Mouse (Mus musculus): ENCODE data around the gene Taf6. TPM values are rescaled to one million over a fixed set of nuclear protein-coding genes. Genes with fewer than 3 reads are reported as not detected.

Taf6 gene
- polyA plus RNA-seq (2011; ENCODE audit: insufficient read depth, insufficient read length, low read depth, missing spikeins) = 51.6 and 55.4 TPM in 2 replicates

DNA sequence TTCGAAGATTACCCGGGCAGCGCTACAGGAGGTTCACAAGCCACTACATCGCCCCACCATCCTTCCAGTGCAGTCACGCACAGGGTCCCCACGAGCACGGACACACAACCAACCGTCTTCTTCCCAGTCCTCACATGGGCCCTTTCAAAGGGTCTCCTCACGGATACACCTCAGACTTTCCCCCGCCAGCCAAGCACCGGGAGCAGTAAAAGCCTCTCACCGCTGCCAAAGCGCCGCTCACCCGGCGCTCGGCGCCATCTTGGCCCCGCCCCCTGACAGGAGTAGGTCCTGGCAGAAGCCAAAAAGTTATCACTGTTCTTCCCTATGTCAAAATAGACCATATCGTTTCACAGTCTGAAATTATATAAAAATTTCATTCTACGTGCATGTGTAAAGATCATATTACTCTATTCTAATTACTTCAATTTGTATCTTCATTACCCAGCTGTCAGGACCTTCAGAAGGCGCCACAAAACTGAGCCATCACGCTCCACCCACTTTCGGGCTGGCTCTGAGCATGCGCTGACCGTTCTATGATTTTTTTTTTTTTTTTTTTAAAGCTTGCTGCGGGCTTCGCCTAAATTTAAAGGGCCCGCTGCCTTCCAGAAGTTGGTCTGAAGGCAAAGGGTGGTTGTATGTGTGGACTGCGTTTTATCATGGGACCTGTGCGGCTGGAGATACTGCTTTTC, at the start of gene Taf6, which contains the start of gene Cnpy4:
Gene Taf6, minus strand, starts transcription at position 502 of the 689 bp plus-strand sequence.
Gene Cnpy4, plus strand, starts transcription at position 536 of the 689 bp plus-strand sequence.
- no peaks in the 10 kb centered on the region for H3K4me1 ChIP-seq (ENCODE audit: control insufficient read depth, insufficient read depth, low read length)
- H3K36me3 ChIP-seq (ENCODE audit: control insufficient read depth, insufficient read depth, low read length, poor library complexity, severe bottlenecking) = peaks cover 10% of the 10 kb centered on the region
- no peaks in the 10 kb centered on the region for H3K9me3 ChIP-seq (replicated peaks; ENCODE audit: control insufficient read depth, insufficient read depth, low read length, poor library complexity, severe bottlenecking)
- H3K27ac ChIP-seq (ENCODE audit: insufficient read depth, low read length) = peak within 1 kb of the TSS; percentile 2; the same call in 1 of the 2 replicates
- TF ChIP-seq EP300 (IDR thresholded peaks at IDR 0.05; ENCODE audit: insufficient read depth, low read depth, low read length) = no peak
- TF ChIP-seq POLR2A (IDR thresholded peaks at IDR 0.05; ENCODE audit: insufficient read depth, low read length) = peak; percentile 85
- TF ChIP-seq CTCF (IDR thresholded peaks at IDR 0.05; ENCODE audit: low read depth, low read length) = no peak
- H3K27me3 ChIP-seq (ENCODE audit: control insufficient read depth, insufficient read depth, low read length, poor library complexity, severe bottlenecking) = no peaks in the 10 kb centered on the region
- peak within 1 kb of the TSS; percentile 95 for H3K4me3 ChIP-seq (ENCODE audit: low read depth, low read length)
- peak within 1 kb of the TSS; percentile 71 for H3K9ac ChIP-seq (ENCODE audit: low read depth, poor library complexity, severe bottlenecking)

- Histone ChIP-seq H3K27ac (ENCODE audit: insufficient read depth, low read length) (no peak overlapping the region), H3K9me3 (replicated peaks; ENCODE audit: control insufficient read depth, insufficient read depth, low read length, poor library complexity, severe bottlenecking) (no peaks in the 10 kb centered on the region), H3K4me1 (ENCODE audit: control insufficient read depth, insufficient read depth, low read length) (no peaks in the 10 kb centered on the region), H3K4me3 (ENCODE audit: low read depth, low read length) (no peak overlapping the region), H3K9ac (ENCODE audit: low read depth, poor library complexity, severe bottlenecking) (no peak overlapping the region), H3K36me3 (ENCODE audit: control insufficient read depth, insufficient read depth, low read length, poor library complexity, severe bottlenecking) (no peaks in the 10 kb centered on the region), H3K27me3 (ENCODE audit: control insufficient read depth, insufficient read depth, low read length, poor library complexity, severe bottlenecking) (no peaks in the 10 kb centered on the region)
- no peak for TF ChIP-seq POLR2A (IDR thresholded peaks at IDR 0.05; ENCODE audit: insufficient read depth, low read length)
- TF ChIP-seq EP300 (IDR thresholded peaks at IDR 0.05; ENCODE audit: insufficient read depth, low read depth, low read length) = no peak
- TF ChIP-seq CTCF (IDR thresholded peaks at IDR 0.05; ENCODE audit: low read depth, low read length) = no peak
These were observed 47.0 kb upstream of the Taf6 start for GRCm38 (mm10) chr5:138234224-138234623.

DNA sequence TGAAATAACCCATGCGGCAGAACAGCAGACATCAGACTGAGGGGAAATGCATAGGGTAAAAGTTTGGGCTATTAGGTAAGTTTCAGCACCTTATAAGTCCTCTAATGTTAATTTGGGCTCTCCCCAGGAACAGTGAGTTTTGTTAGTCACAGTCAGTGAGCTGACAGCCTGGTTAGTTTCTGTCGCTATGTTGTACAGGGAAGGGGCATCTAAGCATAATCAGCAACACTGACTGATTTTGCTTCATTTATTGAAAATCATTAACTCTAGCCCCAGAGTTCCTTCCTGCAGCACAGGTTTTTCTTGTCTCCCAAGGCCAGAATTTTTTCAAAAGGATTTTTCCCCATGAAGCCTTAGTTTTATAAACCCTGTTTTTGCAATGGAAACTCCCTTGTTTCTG, 46.5 kb upstream of the Taf6 start:
- Histone ChIP-seq H3K27me3 (ENCODE audit: control insufficient read depth, insufficient read depth, low read length, poor library complexity, severe bottlenecking) (no peaks in the 10 kb centered on the region), H3K27ac (ENCODE audit: insufficient read depth, low read length) (no peak overlapping the region), H3K9ac (ENCODE audit: low read depth, poor library complexity, severe bottlenecking) (no peak overlapping the region), H3K9me3 (replicated peaks; ENCODE audit: control insufficient read depth, insufficient read depth, low read length, poor library complexity, severe bottlenecking) (no peaks in the 10 kb centered on the region), H3K36me3 (ENCODE audit: control insufficient read depth, insufficient read depth, low read length, poor library complexity, severe bottlenecking) (no peaks in the 10 kb centered on the region), H3K4me3 (ENCODE audit: low read depth, low read length) (no peak overlapping the region), H3K4me1 (ENCODE audit: control insufficient read depth, insufficient read depth, low read length) (no peaks in the 10 kb centered on the region)
- TF ChIP-seq CTCF (IDR thresholded peaks at IDR 0.05; ENCODE audit: low read depth, low read length) (no peak), EP300 (IDR thresholded peaks at IDR 0.05; ENCODE audit: insufficient read depth, low read depth, low read length) (no peak), POLR2A (IDR thresholded peaks at IDR 0.05; ENCODE audit: insufficient read depth, low read length) (no peak)

GRCm38 (mm10) chr5:138229511-138229910, 42.3 kb upstream of the Taf6 start:
- H3K27me3 ChIP-seq (ENCODE audit: control insufficient read depth, insufficient read depth, low read length, poor library complexity, severe bottlenecking) = no peaks in the 10 kb centered on the region
- no peak overlapping the region for H3K9ac ChIP-seq (ENCODE audit: low read depth, poor library complexity, severe bottlenecking)
- no peak overlapping the region for H3K27ac ChIP-seq (ENCODE audit: insufficient read depth, low read length)
- no peak for TF ChIP-seq CTCF (IDR thresholded peaks at IDR 0.05; ENCODE audit: low read depth, low read length)
- TF ChIP-seq EP300 (IDR thresholded peaks at IDR 0.05; ENCODE audit: insufficient read depth, low read depth, low read length) = no peak
- no peak for TF ChIP-seq POLR2A (IDR thresholded peaks at IDR 0.05; ENCODE audit: insufficient read depth, low read length)
- H3K9me3 ChIP-seq (replicated peaks; ENCODE audit: control insufficient read depth, insufficient read depth, low read length, poor library complexity, severe bottlenecking) = no peaks in the 10 kb centered on the region
- no peaks in the 10 kb centered on the region for H3K4me1 ChIP-seq (ENCODE audit: control insufficient read depth, insufficient read depth, low read length)
- H3K4me3 ChIP-seq (ENCODE audit: low read depth, low read length) = no peak overlapping the region
- no peaks in the 10 kb centered on the region for H3K36me3 ChIP-seq (ENCODE audit: control insufficient read depth, insufficient read depth, low read length, poor library complexity, severe bottlenecking)

DNA sequence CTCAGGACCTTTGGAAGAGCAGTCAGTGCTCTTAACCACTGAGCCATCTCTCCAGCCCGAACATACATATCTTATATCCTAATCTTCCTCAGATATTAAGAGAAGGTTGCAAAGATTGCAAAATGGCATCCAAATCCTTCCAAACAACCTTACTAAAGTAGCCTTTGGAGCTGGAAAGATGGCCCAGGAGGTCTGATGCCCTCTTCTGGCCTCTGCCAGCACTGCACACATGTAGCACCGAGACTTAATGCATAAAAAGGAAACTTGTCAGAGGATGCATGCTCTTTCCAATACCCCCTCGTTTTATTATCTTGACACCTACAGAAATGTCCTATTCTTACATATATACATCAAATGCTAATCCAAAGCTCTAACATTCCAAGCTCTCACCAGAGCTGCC, 40.8 kb upstream of the Taf6 start:
- H3K9ac ChIP-seq (ENCODE audit: low read depth, poor library complexity, severe bottlenecking) = no peak overlapping the region
- TF ChIP-seq CTCF (IDR thresholded peaks at IDR 0.05; ENCODE audit: low read depth, low read length) = peak; percentile 80
- TF ChIP-seq POLR2A (IDR thresholded peaks at IDR 0.05; ENCODE audit: insufficient read depth, low read length) = no peak
- H3K4me3 ChIP-seq (ENCODE audit: low read depth, low read length) = no peak overlapping the region
- H3K4me1 ChIP-seq (ENCODE audit: control insufficient read depth, insufficient read depth, low read length) = no peaks in the 10 kb centered on the region
- H3K36me3 ChIP-seq (ENCODE audit: control insufficient read depth, insufficient read depth, low read length, poor library complexity, severe bottlenecking) = no peaks in the 10 kb centered on the region
- H3K27ac ChIP-seq (ENCODE audit: insufficient read depth, low read length) = no peak overlapping the region
- no peaks in the 10 kb centered on the region for H3K9me3 ChIP-seq (replicated peaks; ENCODE audit: control insufficient read depth, insufficient read depth, low read length, poor library complexity, severe bottlenecking)
- H3K27me3 ChIP-seq (ENCODE audit: control insufficient read depth, insufficient read depth, low read length, poor library complexity, severe bottlenecking) = no peaks in the 10 kb centered on the region

DNA sequence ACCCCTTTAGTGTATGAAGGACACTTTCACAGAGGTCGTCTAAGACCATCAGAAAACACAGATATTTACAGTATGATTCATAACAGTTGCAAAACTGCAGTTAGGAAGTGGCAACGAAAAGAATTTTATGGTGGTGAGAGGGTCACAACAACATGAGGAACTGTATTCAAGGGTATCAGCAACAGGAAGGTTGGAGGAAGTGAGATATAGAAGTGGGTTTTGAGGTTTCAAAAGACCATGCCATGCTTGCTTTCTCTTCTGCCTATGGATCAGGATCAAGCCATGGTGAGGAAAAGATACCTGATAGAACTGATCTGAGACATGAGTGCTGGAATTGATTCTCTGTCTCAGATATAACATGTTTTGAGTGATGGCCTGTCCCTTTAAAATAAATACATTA, 40.1 kb upstream of the Taf6 start:
- H3K27me3 ChIP-seq (ENCODE audit: control insufficient read depth, insufficient read depth, low read length, poor library complexity, severe bottlenecking) = no peaks in the 10 kb centered on the region
- TF ChIP-seq POLR2A (IDR thresholded peaks at IDR 0.05; ENCODE audit: insufficient read depth, low read length) (no peak), CTCF (IDR thresholded peaks at IDR 0.05; ENCODE audit: low read depth, low read length) (no peak), EP300 (IDR thresholded peaks at IDR 0.05; ENCODE audit: insufficient read depth, low read depth, low read length) (no peak)
- no peak overlapping the region for H3K9ac ChIP-seq (ENCODE audit: low read depth, poor library complexity, severe bottlenecking)
- H3K4me3 ChIP-seq (ENCODE audit: low read depth, low read length) = no peak overlapping the region
- no peaks in the 10 kb centered on the region for H3K9me3 ChIP-seq (replicated peaks; ENCODE audit: control insufficient read depth, insufficient read depth, low read length, poor library complexity, severe bottlenecking)
- H3K36me3 ChIP-seq (ENCODE audit: control insufficient read depth, insufficient read depth, low read length, poor library complexity, severe bottlenecking) = no peaks in the 10 kb centered on the region
- H3K27ac ChIP-seq (ENCODE audit: insufficient read depth, low read length) = no peak overlapping the region
- H3K4me1 ChIP-seq (ENCODE audit: control insufficient read depth, insufficient read depth, low read length) = no peaks in the 10 kb centered on the region
